Mouse (Mus musculus) brown adipose tissue, adult 24 weeks (tissue): ENCODE measurements around the gene Gm20388. TPM values are rescaled to one million over a fixed set of nuclear protein-coding genes. Genes with fewer than 3 reads are reported as not detected.

ENCODE experiments used
- H3K27ac ChIP-seq: fragments of 200-500 bp; replicated peaks from 2 replicates; pipeline ENCODE4 v1.5.1; 2012; ENCODE audit warnings: low read depth, mild to moderate bottlenecking, low read length
- H3K4me1 ChIP-seq: fragments of 200-500 bp; 2 replicates; pipeline ENCODE4 v1.6.1; 2012; ENCODE audit warnings: low read length, mixed read lengths; ENCODE audit not compliant: control insufficient read depth, insufficient read depth, insufficient read length
- H3K4me3 ChIP-seq: fragments of 200-500 bp; 2 replicates; pipeline ENCODE4 v1.5.1; 2012; ENCODE audit warnings: low read depth, mild to moderate bottlenecking, low read length, moderate library complexity; ENCODE audit not compliant: insufficient read depth
- polyA plus RNA-seq: library from polyadenylated mRNA; stranded (reverse); fragments of >200 nt; gene quantifications from 2 replicates; pipeline ENCODE4 v1.2.4, GENCODE M21; 2012; ENCODE audit not compliant: missing spikeins, insufficient read depth, insufficient read length

The Gm20388 gene
- polyA plus RNA-seq, 1 experiment: 44.7 TPM

- H3K4me1 ChIP-seq: no peaks in the 10 kb centered on the region
- H3K4me3 ChIP-seq: no peak overlapping the region
- H3K27ac ChIP-seq: no peak overlapping the region
Observed at GRCm38 (mm10) chr8:122084145-122084544, 2173.5 kb downstream of the Gm20388 start.

GRCm38 (mm10) chr8:122084726-122085410 lies 2174.2 kb downstream of the Gm20388 start:
- Histone ChIP-seq H3K4me3 (no peak overlapping the region), H3K4me1 (no peaks in the 10 kb centered on the region), H3K27ac (no peak overlapping the region)

GRCm38 (mm10) chr8:122086064-122086463 lies 2175.4 kb downstream of the Gm20388 start:
- no peak overlapping the region for H3K27ac ChIP-seq
- H3K4me1 ChIP-seq: no peaks in the 10 kb centered on the region
- no peak overlapping the region for H3K4me3 ChIP-seq

GRCm38 (mm10) chr8:122088631-122089030 lies 2178.0 kb downstream of the Gm20388 start:
- Histone ChIP-seq H3K4me3 (no peak overlapping the region), H3K4me1 (no peaks in the 10 kb centered on the region), H3K27ac (no peak overlapping the region)

- H3K4me3 ChIP-seq: no peak overlapping the region
- no peak overlapping the region for H3K27ac ChIP-seq
- H3K4me1 ChIP-seq: no peaks in the 10 kb centered on the region
Observed at GRCm38 (mm10) chr8:122089186-122089700, 2178.6 kb downstream of the Gm20388 start.

- Histone ChIP-seq H3K27ac (no peak overlapping the region), H3K4me3 (no peak overlapping the region), H3K4me1 (no peaks in the 10 kb centered on the region)
Observed at GRCm38 (mm10) chr8:122092476-122092875, 2181.8 kb downstream of the Gm20388 start.

GRCm38 (mm10) chr8:122098766-122099165 lies 2188.1 kb downstream of the Gm20388 start:
- Histone ChIP-seq H3K27ac (no peak overlapping the region), H3K4me1 (no peaks in the 10 kb centered on the region), H3K4me3 (no peak overlapping the region)

- H3K4me3 ChIP-seq: no peak overlapping the region
- no peak overlapping the region for H3K27ac ChIP-seq
- H3K4me1 ChIP-seq: no peaks in the 10 kb centered on the region
Observed at GRCm38 (mm10) chr8:122099711-122100220, 2189.1 kb downstream of the Gm20388 start.

GRCm38 (mm10) chr8:122101816-122102215 lies 2191.2 kb downstream of the Gm20388 start:
- H3K4me3 ChIP-seq: no peak overlapping the region

GRCm38 (mm10) chr8:122102286-122102685 lies 2191.6 kb downstream of the Gm20388 start:
- Histone ChIP-seq H3K4me3 (no peak overlapping the region), H3K27ac (no peak overlapping the region), H3K4me1 (no peaks in the 10 kb centered on the region)

More at GRCm38 (mm10) chr8:122101816-122102215, 2191.2 kb downstream of the Gm20388 start:
- no peak overlapping the region for H3K27ac ChIP-seq
- H3K4me1 ChIP-seq: no peaks in the 10 kb centered on the region

GRCm38 (mm10) chr8:122103241-122103640 lies 2192.6 kb downstream of the Gm20388 start:
- Histone ChIP-seq H3K27ac (no peak overlapping the region), H3K4me3 (no peak overlapping the region), H3K4me1 (no peaks in the 10 kb centered on the region)

GRCm38 (mm10) chr8:122104658-122105057 lies 2194.0 kb downstream of the Gm20388 start:
- no peak overlapping the region for H3K4me3 ChIP-seq
- no peak overlapping the region for H3K27ac ChIP-seq
- no peaks in the 10 kb centered on the region for H3K4me1 ChIP-seq

- H3K4me3 ChIP-seq: no peak overlapping the region
- peaks cover 5% of the 10 kb centered on the region; the same call in 1 of the 2 replicates for H3K4me1 ChIP-seq
- no peak overlapping the region for H3K27ac ChIP-seq
Observed at GRCm38 (mm10) chr8:122106270-122106669, 2195.6 kb downstream of the Gm20388 start.

GRCm38 (mm10) chr8:122110240-122110866 lies 2199.7 kb downstream of the Gm20388 start:
- peaks cover 5% of the 10 kb centered on the region for H3K4me1 ChIP-seq
- no peak overlapping the region for H3K27ac ChIP-seq
- H3K4me3 ChIP-seq: no peak overlapping the region

- Histone ChIP-seq H3K4me3 (no peak overlapping the region), H3K27ac (no peak overlapping the region)
Observed at GRCm38 (mm10) chr8:122110867-122111253, 2200.2 kb downstream of the Gm20388 start.

More at GRCm38 (mm10) chr8:122110867-122111253, 2200.2 kb downstream of the Gm20388 start:
- peaks cover 5% of the 10 kb centered on the region for H3K4me1 ChIP-seq
